Mouse (Mus musculus) limb, embryonic 11.5 days (tissue): ENCODE data around the gene Cldn14. TPM values are rescaled to one million over a fixed set of nuclear protein-coding genes. Genes with fewer than 3 reads are reported as not detected.
A peak's percentile ranks its signal among the peaks of the same experiment; 100 is the strongest.

ENCODE experiments used
- ATAC-seq: fragments of 200-750 bp; cut with Nextera tagmentation; 2 replicates; pipeline ENCODE4 v1.8.0; 2017; ENCODE audit warnings: low read depth; ENCODE audit not compliant: insufficient number of reproducible peaks, low FRiP score, low TSS enrichment
- DNase-seq: peaks from one replicate; pipeline ENCODE4 v3.0.0-alpha.2; 2015; ENCODE audit warnings: low spot score
- H3K27ac ChIP-seq: fragments of 300-500 bp; sonication (generic); replicated peaks from 2 replicates; pipeline ENCODE4 v1.5.1; 2014; ENCODE audit warnings: low read depth, mild to moderate bottlenecking, low read length
- H3K27me3 ChIP-seq: fragments of 300-500 bp; sonication (generic); 2 replicates; pipeline ENCODE4 v1.6.1; 2014; ENCODE audit warnings: mild to moderate bottlenecking, low read length, mixed read lengths; ENCODE audit not compliant: control insufficient read depth, insufficient read depth
- H3K36me3 ChIP-seq: fragments of 300-500 bp; sonication (generic); 2 replicates; pipeline ENCODE4 v1.6.1; 2014; ENCODE audit warnings: mild to moderate bottlenecking, low read length, moderate library complexity, mixed read lengths; ENCODE audit not compliant: control insufficient read depth, insufficient read depth
- H3K4me1 ChIP-seq: fragments of 300-500 bp; sonication (generic); 2 replicates; pipeline ENCODE4 v1.6.1; 2014; ENCODE audit warnings: low read length, mixed read lengths; ENCODE audit not compliant: control insufficient read depth, insufficient read depth
- H3K4me2 ChIP-seq: fragments of 300-500 bp; sonication (generic); 2 replicates; pipeline ENCODE4 v1.6.1; 2014; ENCODE audit warnings: low read depth, mild to moderate bottlenecking, moderate library complexity; ENCODE audit not compliant: severe bottlenecking
- H3K4me3 ChIP-seq: fragments of 300-500 bp; sonication (generic); 2 replicates; pipeline ENCODE4 v1.5.1; 2014; ENCODE audit warnings: low read depth, low read length
- H3K9ac ChIP-seq: fragments of 300-500 bp; sonication (generic); 2 replicates; pipeline ENCODE4 v1.6.1; 2014; ENCODE audit warnings: mild to moderate bottlenecking, low read length
- H3K9me3 ChIP-seq: fragments of 300-500 bp; sonication (generic); 2 replicates; pipeline ENCODE4 v1.6.1; 2016; ENCODE audit warnings: low read length; ENCODE audit not compliant: control insufficient read depth
- WGBS: fragments of 180-500 bp; shearing (Covaris S2); extraction: QIAGEN DNeasy Blood & Tissue Kit; methylation state at CpG from one replicate; pipeline ENCODE4 v1.1.7; 2014; 5-methylcytosine and 5-hydroxymethylcytosine counted together
- polyA plus RNA-seq: library from polyadenylated mRNA; unstranded; fragments of >200 nt; fragmentation: Nextera tagmentation; extraction: Ambion mirVana; gene quantifications from 2 replicates; pipeline ENCODE4 v1.2.1, GENCODE M21; 2014

Gene Cldn14
- polyA plus RNA-seq, 1 experiment from 2014 or later: not detected

GRCm38 (mm10) chr16:93975430-93975829 lies 33.2 kb downstream of the Cldn14 start:
- Histone ChIP-seq H3K4me3 (no peak overlapping the region), H3K9me3 (no peaks in the 10 kb centered on the region), H3K27me3 (no peaks in the 10 kb centered on the region), H3K4me2 (no peak overlapping the region), H3K9ac (no peak overlapping the region), H3K4me1 (0 out of 2 replicates have a peak, but pooled peaks cover 3% of the 10 kb centered on the region), H3K36me3 (no peaks in the 10 kb centered on the region), H3K27ac (no peak overlapping the region)
- no peak for ATAC-seq
- 78% methylated on average over 12 of the region's 12 CpGs for WGBS
- DNase-seq: no peak

GRCm38 (mm10) chr16:93974278-93974677 lies 34.4 kb downstream of the Cldn14 start:
- Histone ChIP-seq H3K4me3 (no peak overlapping the region), H3K9me3 (no peaks in the 10 kb centered on the region), H3K9ac (no peak overlapping the region), H3K36me3 (no peaks in the 10 kb centered on the region), H3K27me3 (no peaks in the 10 kb centered on the region), H3K4me1 (0 out of 2 replicates have a peak, but pooled peaks cover 3% of the 10 kb centered on the region), H3K4me2 (no peak overlapping the region; the same call in 1 of the 2 replicates), H3K27ac (no peak overlapping the region)
- no peak for ATAC-seq
- 65% methylated on average over 8 of the region's 8 CpGs for WGBS
- no peak for DNase-seq

DNA sequence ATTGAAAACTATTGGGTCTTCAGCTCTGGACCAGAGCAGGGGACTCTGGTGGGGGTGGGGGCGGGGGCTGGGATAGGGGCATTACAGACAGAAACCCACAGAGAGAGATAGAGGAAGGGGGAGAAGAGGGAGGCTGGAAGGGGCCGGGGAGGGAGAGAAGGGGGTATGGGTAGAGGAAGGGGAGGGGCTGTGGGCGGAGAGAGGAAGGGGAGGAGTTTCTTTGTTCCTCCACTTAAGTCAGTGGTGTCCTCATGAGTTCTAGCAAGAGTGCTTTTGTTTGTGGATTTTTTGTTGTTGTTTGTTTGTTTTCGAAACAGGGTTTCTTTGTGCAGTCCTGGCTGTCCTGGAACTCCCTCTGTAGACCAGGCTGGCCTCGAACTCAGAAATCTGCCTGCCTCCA lies 35.1 kb downstream of the Cldn14 start:
- peak; percentile 50 for DNase-seq
- Histone ChIP-seq H3K4me2 (peak overlapping the region; percentile 33), H3K9ac (peak overlapping the region; percentile 27; the same call in 1 of the 2 replicates), H3K4me1 (0 out of 2 replicates have a peak, but pooled peaks cover 3% of the 10 kb centered on the region), H3K4me3 (peak overlapping the region; percentile 10; the same call in 1 of the 2 replicates), H3K27me3 (no peaks in the 10 kb centered on the region), H3K36me3 (no peaks in the 10 kb centered on the region), H3K27ac (no peak overlapping the region), H3K9me3 (no peaks in the 10 kb centered on the region)
- 0 out of 2 replicates have a peak, but pooled peaks have one; percentile 15 for ATAC-seq
- WGBS: 44% methylated on average over 5 of the region's 5 CpGs

DNA sequence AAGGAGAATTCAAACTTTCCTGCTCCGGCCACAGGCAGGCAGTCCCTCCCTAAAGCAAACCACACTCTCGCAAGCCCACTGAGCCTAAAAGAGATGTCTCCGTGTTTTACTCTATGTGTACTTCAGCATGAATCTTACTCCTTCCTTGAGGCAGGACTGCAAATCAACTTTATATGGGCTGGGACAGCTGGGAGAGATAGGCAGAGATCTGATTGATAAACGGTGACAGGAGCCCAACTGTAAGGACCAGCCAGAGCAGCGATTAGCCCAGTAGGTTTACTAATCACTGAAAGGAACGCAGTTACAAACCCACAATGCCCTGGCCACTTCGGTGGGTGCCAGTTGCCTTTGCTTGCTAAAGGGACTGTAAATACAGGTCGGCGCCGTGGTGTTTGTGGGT lies 35.5 kb downstream of the Cldn14 start:
- ATAC-seq (no peak), DNase-seq (no peak)
- no peaks in the 10 kb centered on the region for H3K36me3 ChIP-seq
- WGBS: 25% methylated on average over 10 of the region's 10 CpGs
- no peaks in the 10 kb centered on the region for H3K27me3 ChIP-seq
- H3K4me2 ChIP-seq: peak overlapping the region; percentile 33
- H3K27ac ChIP-seq: no peak overlapping the region
- no peak overlapping the region for H3K9ac ChIP-seq
- H3K4me1 ChIP-seq: 0 out of 2 replicates have a peak, but pooled peaks cover 3% of the 10 kb centered on the region
- no peaks in the 10 kb centered on the region for H3K9me3 ChIP-seq
- H3K4me3 ChIP-seq: peak overlapping the region; percentile 10; the same call in 1 of the 2 replicates

DNA sequence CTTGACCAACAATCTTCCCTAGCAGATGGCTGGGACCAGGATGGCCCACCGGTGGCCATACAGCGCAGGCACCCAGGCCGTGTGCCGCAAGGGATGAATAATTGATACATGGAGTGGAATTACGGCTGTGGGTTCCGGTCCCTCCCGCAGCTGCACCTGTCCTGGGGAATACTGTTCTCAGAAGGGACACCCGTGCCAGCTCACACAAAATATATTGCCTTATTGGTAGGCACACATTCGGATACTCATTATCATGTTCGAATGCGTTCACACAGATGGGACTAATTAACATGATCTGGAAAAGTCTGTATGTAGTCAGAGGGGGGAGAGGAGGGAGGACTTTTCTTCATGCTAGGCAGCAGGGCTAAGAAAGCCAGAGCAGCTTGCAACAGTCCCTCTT lies 37.6 kb downstream of the Cldn14 start:
- Histone ChIP-seq H3K4me2 (no peak overlapping the region), H3K4me3 (no peak overlapping the region), H3K9me3 (no peaks in the 10 kb centered on the region), H3K27me3 (no peaks in the 10 kb centered on the region), H3K4me1 (0 out of 2 replicates have a peak, but pooled peaks cover 3% of the 10 kb centered on the region), H3K36me3 (no peaks in the 10 kb centered on the region), H3K9ac (no peak overlapping the region), H3K27ac (no peak overlapping the region)
- DNase-seq (no peak), ATAC-seq (no peak)
- WGBS: 72% methylated on average over 11 of the region's 11 CpGs

DNA sequence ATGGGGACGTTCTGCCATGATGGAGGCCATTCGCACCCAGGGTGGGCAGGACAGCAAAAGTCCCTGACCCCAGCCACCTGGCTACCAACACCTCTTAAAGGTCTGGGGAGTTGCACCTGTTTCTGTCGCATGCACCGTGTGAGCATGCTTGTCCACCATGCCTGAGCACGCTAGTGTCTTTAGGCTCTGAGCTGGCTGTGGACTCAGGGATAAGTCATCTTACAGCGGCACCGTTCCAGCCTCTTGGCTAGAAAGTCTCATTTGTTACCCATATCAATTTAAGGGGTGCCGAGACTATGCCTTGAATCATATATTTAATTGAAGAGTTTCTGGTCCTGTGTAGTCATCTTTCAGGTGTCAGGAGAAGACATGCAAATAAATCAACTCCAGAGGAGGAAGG lies 40.7 kb downstream of the Cldn14 start:
- Histone ChIP-seq H3K4me1 (0 out of 2 replicates have a peak, but pooled peaks cover 3% of the 10 kb centered on the region), H3K9ac (no peak overlapping the region), H3K27me3 (no peaks in the 10 kb centered on the region; the same call in 1 of the 2 replicates), H3K36me3 (no peaks in the 10 kb centered on the region), H3K9me3 (no peaks in the 10 kb centered on the region), H3K27ac (no peak overlapping the region), H3K4me2 (no peak overlapping the region), H3K4me3 (no peak overlapping the region)
- WGBS: 94% methylated on average over 8 of the region's 8 CpGs
- ATAC-seq (no peak), DNase-seq (no peak)

GRCm38 (mm10) chr16:93962283-93962682 lies 46.4 kb downstream of the Cldn14 start:
- ATAC-seq: no peak
- Histone ChIP-seq H3K27ac (no peak overlapping the region), H3K4me3 (no peak overlapping the region), H3K4me1 (no peaks in the 10 kb centered on the region), H3K9ac (no peak overlapping the region), H3K27me3 (no peaks in the 10 kb centered on the region; the same call in 1 of the 2 replicates), H3K36me3 (no peaks in the 10 kb centered on the region), H3K4me2 (no peak overlapping the region), H3K9me3 (no peaks in the 10 kb centered on the region)
- whole genome bisulfite sequencing: 49% methylated on average over 5 of the region's 5 CpGs
- no peak for DNase-seq

- Histone ChIP-seq H3K9me3 (no peaks in the 10 kb centered on the region), H3K36me3 (no peaks in the 10 kb centered on the region), H3K9ac (no peak overlapping the region), H3K27ac (no peak overlapping the region), H3K4me2 (no peak overlapping the region), H3K4me3 (no peak overlapping the region), H3K4me1 (no peaks in the 10 kb centered on the region), H3K27me3 (no peaks in the 10 kb centered on the region; the same call in 1 of the 2 replicates)
- ATAC-seq (no peak), DNase-seq (no peak)
- WGBS: 84% methylated on average over 11 of the region's 11 CpGs
These were observed 47.5 kb downstream of the Cldn14 start for GRCm38 (mm10) chr16:93961099-93961646.
